Mouse (Mus musculus) kidney, postnatal 36 days (tissue): ENCODE data around the gene Mcur1.

Source experiments
- DNase-seq, 2 experiments: peaks; one replicate each; pipeline ENCODE4 v3.0.0; 2021 to 2022; ENCODE audit warnings: mixed read lengths in 2 of 2

Mcur1 gene

DNA sequence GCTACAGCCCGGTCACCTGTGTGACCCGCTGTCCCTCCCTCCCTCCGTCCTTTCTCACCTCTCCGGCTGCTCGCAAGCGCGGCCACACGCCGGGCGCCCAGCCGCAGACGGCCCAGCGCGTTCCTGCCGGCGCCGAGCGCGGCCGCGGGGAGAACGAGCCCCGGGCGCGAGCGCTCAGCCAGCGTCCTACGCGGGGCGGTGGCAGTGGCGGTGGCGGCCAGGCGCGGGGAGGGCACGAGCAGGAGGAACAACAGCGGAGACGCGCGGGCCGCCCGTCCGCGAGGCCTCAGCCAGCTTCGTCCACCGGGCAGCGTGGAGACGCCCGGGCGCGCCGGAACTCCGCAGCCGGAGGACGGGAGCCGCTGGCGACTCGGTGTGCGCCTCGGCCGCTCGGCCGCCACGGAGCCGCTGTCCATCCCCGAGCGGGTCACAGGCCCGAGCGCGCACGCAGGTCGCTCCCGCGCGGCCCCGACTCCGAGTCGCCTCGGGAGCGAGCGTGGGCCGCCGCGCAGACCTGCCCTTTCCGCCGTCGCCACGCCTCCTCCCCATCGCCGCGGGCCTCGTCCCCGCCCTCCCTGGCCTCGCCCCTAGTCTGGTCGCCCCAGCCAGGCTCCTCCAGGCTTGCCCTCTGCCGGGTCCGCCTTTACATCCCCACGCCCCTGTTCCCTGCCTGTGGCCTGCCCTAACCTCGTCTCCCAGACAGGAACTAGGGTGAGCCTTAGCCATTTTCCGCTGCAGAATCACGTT lies at the start of gene Mcur1:
Gene Mcur1, minus strand, starts transcription at position 481 of the 747 bp plus-strand sequence.
- DNase-seq, result peak; percentile 97 to 98

DNA sequence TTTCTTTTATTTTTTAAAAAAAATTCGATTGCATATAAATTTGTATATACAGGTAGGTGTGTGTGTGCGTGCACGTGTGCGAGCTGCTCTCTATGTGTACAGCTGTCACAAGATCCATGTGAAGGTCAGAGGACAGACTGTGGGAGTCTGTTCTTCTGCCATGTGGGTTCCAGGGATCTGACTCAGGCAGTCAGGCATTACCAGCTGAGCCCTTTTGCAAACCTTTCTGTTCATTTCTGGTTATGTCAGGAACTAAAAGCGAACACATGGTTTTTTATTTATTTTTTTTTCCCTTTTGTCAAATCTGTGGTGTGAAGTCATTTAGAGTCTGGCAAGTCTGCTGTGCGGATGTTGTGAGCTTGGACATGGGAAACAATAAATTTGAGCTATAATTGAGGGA lies 48.9 kb upstream of the Mcur1 start:
- DNase-seq, result no peak

DNA sequence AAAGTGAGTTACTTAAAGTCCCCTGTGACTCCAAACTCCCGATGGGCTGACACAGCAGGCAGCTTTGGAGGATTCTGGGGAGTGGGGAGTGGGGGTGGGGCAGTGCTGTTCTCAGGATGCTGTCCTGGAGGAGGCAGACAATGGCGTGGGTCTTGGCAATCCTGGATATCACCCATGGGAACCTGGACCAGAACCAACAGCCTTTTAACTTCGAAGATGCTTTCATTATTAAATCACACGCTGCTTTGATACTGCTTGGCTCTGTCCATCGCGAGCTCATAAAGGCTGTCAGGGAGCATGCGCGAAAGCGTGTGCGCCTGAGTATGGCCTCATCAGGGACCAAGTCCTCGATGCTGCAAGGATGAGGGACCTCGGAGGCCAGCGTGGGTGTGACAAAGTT lies 43.1 kb upstream of the Mcur1 start:
- DNase-seq, result no peak

DNA sequence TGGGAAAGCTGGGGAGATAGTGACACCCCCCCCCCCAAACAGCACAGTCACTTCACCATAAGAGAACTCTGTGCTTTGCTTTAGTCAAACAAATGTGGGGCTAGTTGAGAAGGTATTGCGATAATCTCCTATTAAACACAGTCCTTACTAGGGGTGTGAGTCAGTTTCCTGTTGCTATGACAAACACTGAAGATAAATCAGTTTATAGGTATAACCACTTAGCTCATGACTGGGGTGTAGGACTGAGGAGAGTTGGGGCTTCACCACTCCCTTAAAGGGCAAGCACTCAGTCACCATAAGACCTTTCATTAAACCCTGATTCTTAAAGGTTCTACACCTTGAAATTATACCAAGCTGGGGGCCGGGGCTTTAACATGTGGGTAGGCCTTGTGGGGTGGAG lies 42.4 kb upstream of the Mcur1 start:
- no peak for DNase-seq

DNA sequence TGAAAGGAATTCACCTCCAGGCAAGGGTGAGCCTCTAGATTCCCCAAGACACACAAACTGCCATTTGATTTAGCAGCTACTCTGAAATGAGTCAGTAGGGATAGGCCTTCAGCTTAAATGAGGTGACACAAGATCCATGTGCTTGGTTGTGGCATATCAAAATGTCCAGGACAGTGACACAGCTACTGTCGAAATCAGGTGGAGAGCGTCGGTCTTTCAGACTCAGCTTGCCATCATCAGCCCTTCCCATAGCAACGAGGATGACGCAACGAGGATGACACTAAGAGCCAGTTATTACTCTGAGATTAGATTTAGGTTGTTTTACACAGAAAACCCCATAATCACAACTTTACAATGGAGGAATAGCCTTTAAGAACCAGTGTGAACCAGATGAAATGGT lies 41.0 kb upstream of the Mcur1 start:
- no peak for DNase-seq

DNA sequence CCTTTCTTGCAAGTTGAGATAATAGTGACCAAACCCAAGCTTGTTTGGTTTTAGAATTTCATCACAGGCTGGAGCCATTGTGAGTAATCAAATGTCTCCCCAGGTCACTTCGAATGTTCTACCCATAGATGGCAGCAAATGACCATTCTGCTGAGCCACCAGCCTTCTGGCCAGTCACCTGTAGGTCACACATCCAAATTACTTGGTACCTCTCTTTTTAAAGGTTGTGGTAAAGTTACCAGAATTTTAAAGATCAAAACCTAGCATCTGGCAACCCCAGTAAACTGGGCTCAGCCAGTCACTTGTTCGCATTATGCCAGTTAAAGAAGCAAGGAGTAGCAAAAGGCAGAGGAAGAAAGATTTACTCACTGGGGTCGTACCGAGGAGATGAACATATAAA lies 35.9 kb upstream of the Mcur1 start:
- DNase-seq, result peak; percentile 56 to 69

DNA sequence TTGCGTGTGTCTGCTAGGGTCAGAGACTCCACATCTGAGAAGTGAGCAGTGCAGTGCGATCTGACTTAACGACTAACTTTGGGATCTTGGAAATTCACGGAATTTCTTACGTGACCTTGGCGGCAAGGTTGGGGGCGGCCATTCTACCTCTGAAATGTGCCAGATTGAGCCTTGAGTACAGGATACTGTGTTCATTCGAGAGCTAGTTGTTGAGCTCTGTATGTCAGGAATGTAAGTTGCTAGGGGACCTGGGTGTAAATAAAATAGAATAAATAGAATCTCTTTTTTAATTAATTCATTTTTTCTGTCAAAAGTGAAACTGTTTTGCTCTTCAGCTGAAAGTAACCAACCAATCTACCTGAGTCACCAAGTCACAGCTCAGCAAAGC lies 32.7 kb upstream of the Mcur1 start:
- DNase-seq, result no peak

DNA sequence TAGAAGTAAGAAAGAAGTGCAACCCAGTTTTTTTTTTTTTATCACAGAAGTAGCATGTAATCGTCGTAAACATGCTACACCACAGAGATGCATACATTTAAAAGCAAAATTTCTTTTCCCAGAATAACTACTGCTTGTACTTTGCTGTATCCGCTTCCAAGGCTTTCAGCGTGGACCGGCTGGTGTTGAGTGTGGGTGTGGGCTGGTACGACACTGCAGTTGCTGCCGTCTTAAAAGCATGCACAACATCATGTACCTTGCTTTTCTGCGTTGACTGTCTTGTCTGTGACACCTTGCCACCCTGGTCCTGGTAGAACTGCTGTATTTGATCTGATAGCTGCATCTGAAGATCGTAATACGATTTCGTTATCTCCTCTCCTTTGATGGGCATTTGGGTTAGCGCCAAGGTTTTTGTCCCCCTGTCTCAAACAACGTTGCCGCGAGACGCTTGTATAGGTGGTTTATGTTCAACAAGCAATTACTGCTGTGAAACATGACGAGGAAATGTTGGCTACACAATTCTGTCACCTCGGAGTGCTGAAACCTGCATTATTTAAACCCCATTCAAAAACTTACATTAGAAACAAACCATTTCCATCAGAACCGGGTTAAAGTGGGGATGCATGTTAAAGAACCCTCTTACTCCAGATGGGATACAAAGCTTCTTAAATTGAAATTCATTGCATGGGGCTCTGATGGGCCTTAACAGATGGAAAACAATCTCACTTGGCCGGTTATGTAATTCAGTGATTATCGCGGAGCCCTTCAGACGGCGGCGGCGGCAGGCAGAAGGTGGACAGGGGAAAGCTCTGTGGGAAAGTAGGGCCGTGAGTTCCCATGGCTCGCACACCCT lies 32.1 kb upstream of the Mcur1 start:
- DNase-seq, result peak in 1 of 2 experiments; percentile 11

DNA sequence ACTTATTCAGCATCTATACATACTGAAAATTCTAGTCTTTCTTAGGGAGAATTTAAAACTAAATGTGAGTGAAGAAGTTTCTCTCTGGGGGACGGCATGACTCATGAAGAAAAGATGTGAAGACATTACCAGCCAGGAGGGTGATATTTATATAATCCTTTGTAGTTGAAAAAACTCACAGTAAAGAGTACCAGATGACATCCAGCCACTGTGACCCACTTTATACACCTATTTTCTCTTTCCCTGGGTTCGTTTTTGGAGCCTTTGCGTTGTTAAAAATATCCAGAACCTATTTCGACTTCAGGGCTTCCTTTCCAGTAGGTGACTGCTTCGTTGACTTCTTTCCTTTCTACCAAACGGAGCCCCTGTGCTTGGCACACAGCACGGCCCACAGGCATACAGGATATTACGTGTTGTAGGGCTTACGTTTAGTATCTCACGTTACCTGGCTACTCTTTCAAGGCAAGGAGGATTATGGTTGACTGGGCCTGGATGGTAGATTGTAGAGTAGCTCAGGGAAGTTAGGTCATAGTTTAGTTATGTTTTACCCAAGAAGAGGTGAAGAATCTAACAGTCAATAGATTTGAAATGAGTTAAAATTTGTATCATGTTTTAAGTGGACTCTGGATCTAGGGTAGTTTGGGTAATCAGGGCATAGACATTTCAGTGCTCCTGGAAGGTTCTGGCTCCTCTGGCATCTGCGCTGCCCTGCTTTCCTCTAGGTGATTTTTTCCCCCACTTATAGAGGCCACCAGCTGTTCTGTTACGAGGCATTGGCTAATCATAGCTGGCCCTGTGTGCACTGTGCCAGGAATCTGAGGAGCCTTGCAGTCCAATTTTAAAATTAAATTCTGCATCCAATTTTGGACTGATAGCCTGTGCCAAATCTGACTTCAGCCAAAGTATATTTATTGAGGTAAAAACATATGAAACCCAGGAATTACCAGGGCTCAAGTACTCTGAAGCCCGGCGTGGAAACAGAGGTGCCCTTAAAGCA lies 28.2 kb upstream of the Mcur1 start:
- no peak for DNase-seq

DNA sequence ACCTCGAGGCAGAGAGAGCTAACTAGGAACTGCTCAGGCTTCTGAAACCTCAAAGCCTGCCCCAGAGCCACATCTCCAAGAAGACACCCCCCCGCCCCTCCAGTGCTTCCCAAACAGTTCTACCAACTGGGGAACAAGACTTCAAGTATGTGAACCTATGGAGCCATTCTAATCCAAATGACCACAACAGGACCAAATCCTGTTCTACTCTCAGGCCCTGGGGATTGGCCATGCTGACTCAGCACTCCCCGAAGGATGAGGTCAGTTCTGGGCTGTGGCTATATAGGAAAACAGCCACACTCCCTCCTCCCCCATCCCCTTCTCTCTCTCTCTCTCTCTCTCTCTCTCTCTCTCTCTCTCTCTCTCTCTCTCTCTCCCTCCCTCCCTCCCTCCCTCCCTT lies 27.0 kb upstream of the Mcur1 start:
- no peak for DNase-seq

DNA sequence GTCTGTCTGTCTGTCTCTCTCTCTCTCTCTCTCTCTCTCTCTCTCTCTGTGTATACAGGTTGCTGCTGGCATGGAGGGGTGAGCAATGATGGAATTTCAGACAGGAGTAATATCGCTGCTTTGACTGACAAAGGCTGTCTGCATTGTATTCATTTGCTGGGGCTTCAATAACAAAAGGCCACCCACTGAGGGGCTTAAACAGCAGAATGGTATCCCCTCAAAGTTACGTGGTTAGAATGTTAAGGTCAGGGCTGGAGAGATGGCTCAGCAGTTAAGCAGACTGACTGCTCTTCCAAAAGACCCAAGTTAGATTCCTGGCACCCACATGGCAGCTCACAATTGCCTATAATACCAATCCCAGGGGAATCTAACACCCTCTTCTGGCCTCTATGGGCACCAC lies 25.3 kb upstream of the Mcur1 start:
- no peak for DNase-seq

DNA sequence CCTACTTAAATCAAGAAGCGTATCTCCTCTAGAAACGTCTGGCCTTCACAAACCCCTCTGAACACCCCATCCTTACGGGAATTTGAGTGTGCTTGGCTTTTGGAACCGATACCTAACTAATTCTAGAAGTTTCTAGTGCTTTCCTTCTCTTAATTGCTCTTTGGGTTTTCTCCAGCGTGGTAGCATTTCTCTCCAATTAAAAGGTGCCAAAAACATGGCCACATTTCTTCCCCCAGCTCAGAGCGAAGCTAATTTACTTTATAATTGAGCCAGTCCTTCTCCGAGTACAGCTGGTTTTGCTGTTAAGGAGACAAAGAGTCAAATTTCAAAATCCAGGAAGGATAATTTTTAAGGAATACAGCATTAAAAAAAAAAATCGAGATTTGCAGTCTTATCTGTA lies 23.5 kb upstream of the Mcur1 start:
- DNase-seq, result no peak

DNA sequence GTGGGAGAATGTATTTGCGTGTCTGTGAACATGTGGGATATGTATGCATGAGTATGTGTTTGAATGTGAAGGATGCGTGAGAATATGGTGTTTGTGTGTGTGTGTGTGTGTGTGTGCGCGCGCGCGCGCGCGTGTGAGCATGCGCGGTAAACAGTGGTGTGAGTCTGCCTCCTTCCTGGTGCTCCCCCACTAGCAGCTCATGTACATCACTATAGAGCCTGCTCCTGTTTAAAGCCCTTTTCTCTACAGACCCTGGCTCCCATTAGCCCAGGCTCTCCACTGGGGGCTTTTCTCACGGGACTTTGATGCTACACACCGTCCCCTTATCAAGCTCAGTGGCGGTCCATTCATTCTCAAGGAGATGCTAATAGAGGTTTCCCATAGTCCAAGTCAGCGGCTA lies 23.0 kb upstream of the Mcur1 start:
- DNase-seq, result no peak

DNA sequence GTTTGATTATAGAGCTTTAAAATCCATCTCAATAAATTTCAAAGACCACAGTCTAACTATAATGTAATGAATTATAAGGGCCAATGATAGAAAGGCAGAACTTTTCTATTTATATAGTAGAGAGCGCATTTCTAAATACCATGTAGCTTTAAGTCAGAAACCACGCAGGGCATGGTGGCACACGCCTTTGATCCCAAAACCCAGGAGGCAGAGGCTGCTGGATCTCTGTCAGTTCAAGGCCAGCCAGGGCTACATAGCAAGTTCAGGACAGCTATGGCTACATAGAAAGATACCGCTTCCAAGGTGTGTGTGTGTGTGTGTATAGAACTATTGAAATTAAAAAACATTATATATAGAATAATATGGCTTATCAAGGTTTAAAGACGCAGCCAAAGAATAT lies 20.7 kb upstream of the Mcur1 start:
- no peak for DNase-seq

DNA sequence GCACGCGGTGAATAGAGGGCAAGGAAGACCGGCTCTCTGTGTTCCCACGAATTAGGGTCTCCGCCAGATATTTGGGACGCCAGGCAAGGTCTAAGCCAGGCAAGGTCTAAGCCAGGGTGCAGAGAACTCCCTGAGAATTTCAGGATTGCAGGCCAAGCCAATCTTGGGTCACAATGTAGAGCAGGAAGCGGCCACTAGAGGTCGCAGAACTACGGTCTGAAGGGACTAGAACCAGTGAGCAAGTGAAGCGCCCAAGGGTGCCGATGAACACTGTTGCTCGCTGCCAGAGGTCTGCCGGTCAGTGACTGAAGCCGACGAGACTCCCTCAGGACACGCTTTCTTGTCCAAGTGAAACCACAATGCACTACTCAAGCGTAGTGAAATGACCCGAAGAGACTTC lies 19.7 kb upstream of the Mcur1 start:
- peak; percentile 49 to 81 for DNase-seq

DNA sequence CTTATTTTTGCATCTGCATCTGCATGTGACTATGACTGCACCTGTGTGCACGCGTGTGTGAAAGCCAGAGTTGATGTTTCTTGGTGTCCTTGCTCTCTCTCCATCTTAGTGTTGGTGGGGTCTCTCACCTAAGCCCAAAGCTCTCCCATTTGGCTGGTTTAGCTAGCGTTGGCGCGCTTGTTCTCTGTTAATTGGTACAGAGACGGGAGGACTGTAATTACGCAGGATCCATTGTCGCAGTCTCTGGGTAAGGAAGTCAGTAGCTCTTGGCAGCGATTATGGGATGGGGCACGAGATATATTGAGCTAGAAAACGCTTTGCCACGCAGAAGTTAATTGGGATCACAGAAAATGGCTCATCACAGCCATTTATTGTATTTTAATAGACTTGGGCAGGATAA lies 17.8 kb upstream of the Mcur1 start:
- DNase-seq, result no peak

DNA sequence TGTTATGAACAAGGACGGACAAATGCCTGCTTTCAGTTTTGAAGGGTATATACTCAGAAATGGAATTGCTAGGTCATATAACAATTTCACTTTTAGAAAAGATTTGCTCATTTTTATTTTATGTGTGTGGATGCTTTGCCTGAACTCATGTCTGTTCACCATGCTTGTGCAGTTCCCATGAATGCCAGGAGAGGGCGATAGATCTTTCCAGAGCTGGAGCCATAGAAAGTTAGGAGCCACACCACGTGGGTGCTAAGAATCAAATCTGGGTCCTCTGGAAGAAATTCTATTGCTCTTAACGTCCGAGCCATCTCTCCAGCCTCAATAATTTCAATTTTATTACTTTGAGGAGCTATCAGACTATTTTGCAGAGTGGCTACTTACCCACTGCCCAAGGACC lies 17.3 kb upstream of the Mcur1 start:
- peak in 1 of 2 experiments; percentile 52 for DNase-seq

DNA sequence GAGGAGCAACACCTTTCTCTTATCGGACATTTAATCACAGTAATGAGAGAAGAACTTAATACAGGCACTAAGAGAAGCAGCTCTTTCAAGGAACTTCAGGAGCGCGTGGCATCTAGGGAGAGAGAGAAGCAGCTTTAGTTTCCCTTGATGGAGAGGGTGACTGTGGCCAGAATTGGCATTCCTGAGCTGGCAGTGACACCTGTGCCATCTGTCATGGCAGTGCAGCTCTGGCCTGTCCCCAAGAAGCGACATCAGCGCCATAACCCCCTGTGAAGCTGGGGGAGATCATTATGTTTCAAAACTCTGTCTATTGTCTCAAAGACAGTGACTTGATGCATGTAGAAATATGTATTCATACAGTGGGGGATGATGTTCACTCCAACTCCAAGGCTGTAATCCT lies 15.4 kb upstream of the Mcur1 start:
- DNase-seq, result no peak

DNA sequence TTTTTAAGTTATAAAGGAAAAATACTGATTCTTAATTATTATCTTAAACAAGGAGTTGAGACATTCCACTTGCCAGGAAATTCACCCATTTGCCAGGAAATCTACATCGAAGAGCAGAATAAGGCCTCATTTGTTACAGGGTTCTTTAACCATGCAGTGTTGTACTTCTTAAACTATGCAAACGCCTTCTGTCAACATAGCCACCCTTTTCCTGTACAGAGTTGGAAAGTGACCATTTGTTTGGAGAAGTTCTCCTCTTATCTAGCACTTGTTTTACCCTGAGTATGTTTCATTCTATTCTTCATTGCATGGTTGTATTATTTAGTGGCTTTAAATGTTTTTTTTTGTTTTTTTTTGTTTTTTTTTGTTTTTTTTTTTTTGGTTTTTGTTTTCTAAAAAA lies 14.0 kb upstream of the Mcur1 start:
- DNase-seq, result no peak

DNA sequence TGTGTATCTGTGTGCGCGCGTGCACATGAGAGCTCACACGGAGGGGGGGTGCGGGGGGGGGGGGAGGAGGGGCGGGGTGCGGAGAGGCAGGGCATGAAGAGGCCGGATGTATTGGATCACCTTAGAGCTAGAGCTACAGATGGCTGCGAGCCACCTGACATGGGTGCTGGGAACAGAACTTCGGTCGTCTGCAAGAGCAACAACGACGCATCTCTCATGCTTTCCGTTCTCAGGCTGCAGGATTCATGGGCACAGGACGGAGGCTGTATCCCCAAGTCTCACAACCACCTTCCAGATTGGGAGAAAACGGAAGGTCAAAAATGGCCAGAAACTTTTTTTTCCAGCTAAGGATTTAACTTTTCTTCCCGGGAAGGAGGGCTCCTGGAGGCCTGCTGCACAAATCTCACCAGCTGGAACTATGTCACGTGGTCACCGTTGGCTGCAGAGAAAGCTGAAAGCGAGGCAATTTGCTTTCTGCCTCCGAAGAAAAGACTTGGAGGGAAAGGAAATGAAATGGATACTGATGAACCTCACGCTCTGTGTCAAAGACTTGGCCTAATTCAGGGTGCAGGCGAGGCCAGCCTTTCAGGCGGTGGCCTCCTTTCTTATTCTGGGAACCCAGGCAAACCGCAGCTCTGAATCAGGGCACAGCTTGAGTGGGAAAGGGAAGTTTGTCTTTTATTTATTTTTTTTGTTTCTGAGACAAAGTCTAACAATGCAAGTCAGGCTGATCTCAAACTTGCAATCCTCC lies 7.3 kb upstream of the Mcur1 start:
- DNase-seq, result no peak

DNA sequence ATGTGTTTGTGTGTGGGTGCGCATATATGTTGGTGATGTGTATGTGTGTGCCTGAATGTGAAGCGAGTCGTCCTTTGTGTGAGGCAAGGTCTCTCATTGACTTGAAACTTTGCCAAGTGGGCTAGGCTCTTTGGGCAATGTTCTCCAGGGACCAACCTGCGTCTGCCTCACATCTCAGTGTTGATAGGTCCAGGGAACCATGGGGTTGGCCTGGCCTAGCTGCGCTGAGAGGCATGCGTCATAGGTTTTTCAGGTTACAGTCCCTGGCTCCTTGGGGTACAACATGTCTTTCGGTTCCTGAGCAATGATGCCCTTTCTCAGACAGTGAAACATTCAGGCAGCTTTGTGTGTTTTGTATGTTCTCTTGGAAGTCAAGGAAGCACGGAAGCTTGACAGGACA lies 6.2 kb upstream of the Mcur1 start:
- no peak for DNase-seq

DNA sequence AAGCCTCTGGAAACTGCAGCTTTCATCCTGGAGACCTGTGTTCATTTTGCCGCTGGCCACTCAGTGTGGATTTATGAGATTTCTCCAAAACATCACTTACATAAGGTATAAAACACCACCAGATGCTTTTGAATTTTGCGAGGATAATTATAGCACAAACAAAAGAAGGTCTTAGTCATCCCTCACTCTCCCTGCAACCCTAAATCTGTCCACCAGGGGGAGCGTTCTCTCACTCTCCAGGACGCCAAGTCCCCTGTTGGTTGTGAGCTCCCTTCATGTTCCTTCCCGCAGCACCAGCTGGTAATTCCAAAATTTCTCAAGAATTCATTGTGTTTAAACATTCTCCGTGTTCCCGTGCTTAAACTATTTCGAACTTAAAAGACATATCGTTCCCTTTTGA lies 5.4 kb upstream of the Mcur1 start:
- peak; percentile 76 to 90 for DNase-seq
